Mouse (Mus musculus): ENCODE measurements around the gene Gripap1. TPM values are rescaled to one million over a fixed set of nuclear protein-coding genes. Genes with fewer than 3 reads are reported as not detected.
"Not testable (repeated sequence)": the region's sequence is repeated elsewhere in the genome, so short reads cannot be mapped to it uniquely, and the experiment has no call there.

Gripap1 gene
- polyA plus RNA-seq, 1 experiment from 2014 or later, result 27.7 TPM

DNA sequence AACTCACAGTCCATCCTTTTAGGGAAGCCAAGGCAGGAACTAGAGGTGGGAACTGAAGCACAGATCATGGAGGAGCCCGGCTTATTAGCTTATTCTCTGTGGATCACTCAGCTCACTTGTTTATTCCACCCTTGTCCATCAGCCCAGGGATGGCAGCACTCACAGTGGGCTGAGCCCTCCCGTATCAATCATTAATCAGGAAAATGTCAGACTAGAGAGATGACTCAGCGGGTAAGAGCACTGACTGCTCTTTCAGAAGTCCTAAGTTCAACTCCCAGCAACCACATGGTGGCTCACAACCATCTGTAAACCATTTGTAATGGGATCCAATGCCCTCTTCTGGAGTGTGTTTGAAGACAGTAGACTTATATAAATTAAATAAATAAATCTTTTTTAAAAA lies 7.8 kb downstream of the Gripap1 start:
- peak; percentile 81 for ATAC-seq (ENCODE audit: low read depth)
- 56% methylated on average over 3 of the region's 3 CpGs for WGBS (ENCODE audit: insufficient replicate concordance)

DNA sequence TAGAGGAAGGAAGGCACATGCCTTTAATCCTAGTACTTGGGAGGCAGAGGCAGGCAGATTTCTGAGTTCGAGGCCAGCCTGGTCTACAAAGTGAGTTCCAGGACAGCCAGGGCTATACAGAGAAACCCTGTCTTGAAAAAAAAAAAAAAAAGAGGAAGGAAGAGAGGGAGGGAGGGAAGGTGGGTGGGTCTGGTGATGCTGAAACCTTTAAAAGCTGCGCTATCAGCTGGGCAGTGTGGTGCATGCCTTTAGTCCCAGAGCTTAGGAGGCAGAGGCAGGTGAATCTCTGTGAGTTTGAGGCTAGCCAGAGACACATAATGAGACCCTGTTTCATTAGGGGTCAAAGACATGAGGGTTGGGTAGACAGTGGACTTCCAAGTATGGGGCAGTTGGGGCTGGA lies 12.6 kb downstream of the Gripap1 start:
- not testable (repeated sequence) for ATAC-seq (ENCODE audit: low read depth)

More for the DNA sequence above, 7.8 kb downstream of the Gripap1 start:
- Histone ChIP-seq H3K9me3 (replicated peaks; ENCODE audit: control insufficient read depth, low read length) (no peaks in the 10 kb centered on the region), H3K27ac (ENCODE audit: low read length) (no peak overlapping the region), H3K27me3 (ENCODE audit: control insufficient read depth, insufficient read depth, low read depth, low read length) (no peaks in the 10 kb centered on the region), H3K4me3 (ENCODE audit: low read depth, low read length) (no peak overlapping the region), H3K36me3 (ENCODE audit: control insufficient read depth, insufficient read depth) (peaks cover 11% of the 10 kb centered on the region), H3K9ac (ENCODE audit: low read depth, low read length) (no peak overlapping the region), H3K4me2 (ENCODE audit: low read depth, low read length) (no peak overlapping the region), H3K4me1 (ENCODE audit: control insufficient read depth, low read depth, low read length) (no peaks in the 10 kb centered on the region)

DNA sequence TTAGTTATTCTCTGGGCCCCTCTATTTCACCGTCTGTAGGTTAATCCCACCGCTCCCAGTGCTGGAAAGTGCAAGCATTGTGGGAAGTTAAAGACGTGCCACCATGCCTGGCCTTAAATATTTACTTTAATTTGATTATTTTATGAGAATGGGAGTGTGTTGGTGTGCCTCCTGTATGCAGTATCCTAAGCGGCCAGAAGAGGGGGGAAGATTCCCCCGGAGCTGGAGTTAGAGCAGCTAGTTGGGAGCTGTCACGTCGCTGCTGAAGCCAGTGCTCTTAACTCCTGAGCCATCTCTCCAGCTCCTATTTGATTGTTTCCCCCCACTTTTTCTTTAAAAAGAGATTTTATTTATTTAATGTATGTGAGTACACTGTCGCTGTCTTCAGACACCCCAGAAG lies 25.5 kb downstream of the Gripap1 start:
- not testable (repeated sequence) for H3K9ac ChIP-seq (ENCODE audit: low read depth, low read length); H3K9me3 ChIP-seq (replicated peaks; ENCODE audit: control insufficient read depth, low read length); ATAC-seq (ENCODE audit: low read depth); H3K27ac ChIP-seq (ENCODE audit: low read length); H3K36me3 ChIP-seq (ENCODE audit: control insufficient read depth, insufficient read depth); H3K27me3 ChIP-seq (ENCODE audit: control insufficient read depth, insufficient read depth, low read depth, low read length); H3K4me2 ChIP-seq (ENCODE audit: low read depth, low read length); H3K4me1 ChIP-seq (ENCODE audit: control insufficient read depth, low read depth, low read length); H3K4me3 ChIP-seq (ENCODE audit: low read depth, low read length)
- WGBS (ENCODE audit: insufficient replicate concordance), result 49% methylated on average over 8 of the region's 8 CpGs

More for the DNA sequence above, 12.6 kb downstream of the Gripap1 start:
- peaks cover 19% of the 10 kb centered on the region for H3K36me3 ChIP-seq (ENCODE audit: control insufficient read depth, insufficient read depth)
- not testable (repeated sequence) for H3K27ac ChIP-seq (ENCODE audit: low read length); H3K4me3 ChIP-seq (ENCODE audit: low read depth, low read length); H3K9me3 ChIP-seq (replicated peaks; ENCODE audit: control insufficient read depth, low read length); H3K4me2 ChIP-seq (ENCODE audit: low read depth, low read length); H3K4me1 ChIP-seq (ENCODE audit: control insufficient read depth, low read depth, low read length); H3K27me3 ChIP-seq (ENCODE audit: control insufficient read depth, insufficient read depth, low read depth, low read length); H3K9ac ChIP-seq (ENCODE audit: low read depth, low read length)
- 54% methylated on average over 2 of the region's 2 CpGs for WGBS (ENCODE audit: insufficient replicate concordance)

DNA sequence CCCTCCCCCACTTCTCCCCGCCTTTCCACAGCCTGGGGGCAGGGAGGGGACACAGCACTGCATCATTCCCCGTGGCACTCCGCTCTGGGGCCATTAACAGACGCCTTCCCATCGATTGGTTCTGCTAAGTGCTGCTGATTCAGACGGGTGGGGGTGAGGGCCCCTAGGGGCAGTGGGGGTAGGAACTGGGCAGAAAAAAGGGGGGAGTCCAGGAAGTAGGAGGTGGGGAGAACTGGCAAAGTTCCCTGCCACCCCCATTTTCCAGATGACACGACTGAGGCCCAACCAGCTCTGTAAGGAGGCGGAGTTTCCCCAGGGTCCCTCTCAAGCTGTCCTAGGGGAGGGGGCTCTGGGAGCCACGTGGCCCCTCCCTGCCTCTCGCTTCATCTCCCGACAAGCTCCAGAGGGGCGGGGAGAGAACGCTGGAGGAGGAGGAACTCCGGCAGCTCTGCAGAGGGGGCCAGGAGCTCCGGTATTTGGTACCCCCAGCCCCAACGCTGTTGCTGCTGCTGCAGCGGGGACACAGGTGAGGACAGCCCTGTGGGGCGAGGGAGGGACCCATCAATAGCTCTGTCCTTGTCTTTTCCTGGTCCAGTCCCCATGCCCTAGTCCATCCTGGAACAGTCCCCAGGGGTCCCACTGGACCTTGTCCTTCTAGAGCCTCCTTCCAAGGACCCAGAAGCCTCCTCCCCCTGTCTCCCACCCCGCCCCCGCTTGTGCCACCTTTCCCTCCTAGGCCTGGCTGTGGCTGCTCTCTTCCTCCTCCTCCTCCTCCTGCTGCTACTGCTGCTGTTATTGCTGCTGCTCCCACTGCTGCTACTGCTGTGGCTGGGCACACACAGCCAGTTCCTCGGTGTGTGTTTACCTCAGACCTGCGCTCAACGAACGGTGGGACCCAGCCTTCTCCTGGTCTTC lies 32.6 kb downstream of the Gripap1 start, which contains the start of gene Kcnd1:
Gene Kcnd1, plus strand, starts transcription at position 425 of the 915 bp plus-strand sequence.
- H3K4me2 ChIP-seq (ENCODE audit: low read depth, low read length), result peak within 1 kb of the TSS; percentile 44
- peak within 1 kb of the TSS; percentile 27; the same call in 1 of the 2 replicates for H3K4me3 ChIP-seq (ENCODE audit: low read depth, low read length)
- H3K9ac ChIP-seq (ENCODE audit: low read depth, low read length), result no peak within 1 kb of the TSS; the same call in 1 of the 2 replicates
- 14% methylated on average over 24 of the region's 24 CpGs for WGBS (ENCODE audit: insufficient replicate concordance)
- no peaks in the 10 kb centered on the region; the same call in 1 of the 2 replicates for H3K36me3 ChIP-seq (ENCODE audit: control insufficient read depth, insufficient read depth)
- H3K27ac ChIP-seq (ENCODE audit: low read length), result no peak within 1 kb of the TSS
- no peaks in the 10 kb centered on the region for H3K27me3 ChIP-seq (ENCODE audit: control insufficient read depth, insufficient read depth, low read depth, low read length)
- H3K9me3 ChIP-seq (replicated peaks; ENCODE audit: control insufficient read depth, low read length), result no peaks in the 10 kb centered on the region
- no peaks in the 10 kb centered on the region; the same call in 1 of the 2 replicates for H3K4me1 ChIP-seq (ENCODE audit: control insufficient read depth, low read depth, low read length)
- no peak for ATAC-seq (ENCODE audit: low read depth)

DNA sequence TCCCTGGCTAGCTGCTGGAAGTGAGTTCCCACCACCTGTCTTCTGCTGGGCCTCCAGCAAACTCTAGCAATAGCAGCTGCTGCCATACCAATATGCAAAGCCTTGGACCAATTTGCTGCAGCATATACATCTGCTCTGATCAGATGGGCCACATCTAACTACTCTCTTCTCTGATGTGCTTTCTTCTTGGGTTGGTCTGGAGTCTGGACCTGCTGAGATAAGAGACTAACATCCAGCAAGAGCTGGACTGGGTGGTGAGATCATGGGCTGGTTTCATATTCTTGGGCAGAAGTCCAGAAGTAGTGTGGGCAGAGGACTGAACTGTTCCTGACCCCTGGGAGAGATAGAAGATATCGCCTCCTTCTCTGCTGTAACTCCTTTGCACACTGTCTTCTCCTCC lies 47.6 kb downstream of the Gripap1 start:
- Histone ChIP-seq H3K9ac (ENCODE audit: low read depth, low read length) (peak overlapping the region; percentile 52), H3K27me3 (ENCODE audit: control insufficient read depth, insufficient read depth, low read depth, low read length) (no peaks in the 10 kb centered on the region), H3K4me2 (ENCODE audit: low read depth, low read length) (peak overlapping the region; percentile 55), H3K36me3 (ENCODE audit: control insufficient read depth, insufficient read depth) (no peaks in the 10 kb centered on the region), H3K9me3 (replicated peaks; ENCODE audit: control insufficient read depth, low read length) (no peaks in the 10 kb centered on the region), H3K4me3 (ENCODE audit: low read depth, low read length) (peak overlapping the region; percentile 13), H3K4me1 (ENCODE audit: control insufficient read depth, low read depth, low read length) (peaks cover 50% of the 10 kb centered on the region), H3K27ac (ENCODE audit: low read length) (peak overlapping the region; percentile 97)
- WGBS (ENCODE audit: insufficient replicate concordance), result 17% methylated on average over 1 of the region's 1 CpGs
- ATAC-seq (ENCODE audit: low read depth), result peak; percentile 54

DNA sequence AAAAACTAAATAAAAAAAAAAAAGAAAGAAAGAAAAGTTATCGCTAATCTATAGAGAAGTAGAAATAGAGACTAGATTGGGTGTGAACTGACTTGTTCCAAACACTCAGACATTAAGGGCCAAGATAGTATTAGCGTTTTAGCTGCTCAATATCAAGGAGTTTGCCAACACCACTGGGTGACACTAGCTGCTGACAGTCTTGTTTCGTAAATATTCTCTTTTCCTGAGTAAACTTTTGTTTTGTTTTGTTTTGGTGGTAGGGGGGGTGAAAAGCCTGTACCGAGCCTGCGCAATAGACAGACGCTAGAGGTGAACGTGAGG lies 51.2 kb downstream of the Gripap1 start:
- Histone ChIP-seq H3K36me3 (ENCODE audit: control insufficient read depth, insufficient read depth) (no peaks in the 10 kb centered on the region), H3K27ac (ENCODE audit: low read length) (peak overlapping the region; percentile 98), H3K4me2 (ENCODE audit: low read depth, low read length) (peak overlapping the region; percentile 60), H3K9me3 (replicated peaks; ENCODE audit: control insufficient read depth, low read length) (no peaks in the 10 kb centered on the region), H3K4me1 (ENCODE audit: control insufficient read depth, low read depth, low read length) (peaks cover 47% of the 10 kb centered on the region), H3K9ac (ENCODE audit: low read depth, low read length) (peak overlapping the region; percentile 36), H3K4me3 (ENCODE audit: low read depth, low read length) (peak overlapping the region; percentile 39), H3K27me3 (ENCODE audit: control insufficient read depth, insufficient read depth, low read depth, low read length) (no peaks in the 10 kb centered on the region)
- ATAC-seq (ENCODE audit: low read depth), result no peak
- WGBS (ENCODE audit: insufficient replicate concordance), result 22% methylated on average over 7 of the region's 7 CpGs

DNA sequence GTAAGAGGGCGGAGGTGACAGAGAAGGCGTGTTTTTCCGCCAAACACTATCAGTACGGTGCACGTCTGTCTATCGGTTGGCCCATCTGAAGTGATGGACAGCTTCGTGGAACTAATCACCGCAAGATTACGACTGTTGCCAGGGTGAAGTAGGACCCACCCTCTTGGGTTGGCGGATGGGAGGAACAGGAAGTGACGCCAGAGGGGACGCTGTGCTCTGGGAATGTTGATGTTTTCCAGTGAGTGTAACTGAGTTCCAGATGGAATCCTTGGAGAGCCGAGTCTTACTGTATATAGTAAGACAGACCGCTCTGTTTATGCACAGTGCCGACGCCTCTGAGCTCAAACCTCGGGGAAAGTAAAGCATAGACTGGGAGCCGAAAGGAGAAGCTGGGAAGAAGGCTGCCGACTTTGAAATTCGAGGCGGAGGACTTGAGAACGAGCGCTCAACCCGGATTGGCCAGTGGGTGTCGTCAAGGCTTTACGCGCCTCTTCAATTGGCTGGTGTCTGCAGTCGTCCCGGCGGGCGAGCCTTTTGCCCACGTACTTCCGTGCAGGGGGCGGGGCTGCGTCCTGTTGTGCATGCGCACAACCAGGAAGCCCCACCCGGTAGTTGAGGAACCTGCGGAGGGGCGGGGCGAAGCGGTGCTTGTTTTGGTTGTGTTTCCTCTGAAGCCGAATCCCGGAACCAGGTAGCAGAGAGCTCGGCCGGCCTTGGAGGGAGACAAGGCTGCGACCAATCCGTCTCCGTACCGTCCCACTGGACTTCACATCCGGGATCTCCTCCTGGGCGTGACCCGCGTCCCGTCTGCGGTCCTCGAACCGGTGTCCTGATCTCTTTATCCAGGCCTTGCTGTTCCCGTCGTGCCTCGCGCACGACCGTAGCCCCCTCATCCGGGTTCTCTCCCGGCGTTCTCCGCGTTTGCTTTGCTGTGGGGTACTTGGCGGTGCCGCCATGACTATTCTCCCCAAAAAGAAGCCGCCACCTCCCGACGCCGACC lies 51.9 kb downstream of the Gripap1 start, which contains the start of gene Otud5:
Gene Otud5, plus strand, starts transcription at position 202 of the 1,000 bp plus-strand sequence.
- Histone ChIP-seq H3K4me1 (ENCODE audit: control insufficient read depth, low read depth, low read length) (peaks cover 42% of the 10 kb centered on the region), H3K9me3 (replicated peaks; ENCODE audit: control insufficient read depth, low read length) (no peaks in the 10 kb centered on the region), H3K27me3 (ENCODE audit: control insufficient read depth, insufficient read depth, low read depth, low read length) (no peaks in the 10 kb centered on the region), H3K4me2 (ENCODE audit: low read depth, low read length) (peak within 1 kb of the TSS; percentile 61), H3K4me3 (ENCODE audit: low read depth, low read length) (peak within 1 kb of the TSS; percentile 84), H3K36me3 (ENCODE audit: control insufficient read depth, insufficient read depth) (no peaks in the 10 kb centered on the region), H3K27ac (ENCODE audit: low read length) (peak within 1 kb of the TSS; percentile 98), H3K9ac (ENCODE audit: low read depth, low read length) (peak within 1 kb of the TSS; percentile 90)
- ATAC-seq (ENCODE audit: low read depth), result peak; percentile 91
- WGBS (ENCODE audit: insufficient replicate concordance), result 14% methylated on average over 74 of the region's 74 CpGs

DNA sequence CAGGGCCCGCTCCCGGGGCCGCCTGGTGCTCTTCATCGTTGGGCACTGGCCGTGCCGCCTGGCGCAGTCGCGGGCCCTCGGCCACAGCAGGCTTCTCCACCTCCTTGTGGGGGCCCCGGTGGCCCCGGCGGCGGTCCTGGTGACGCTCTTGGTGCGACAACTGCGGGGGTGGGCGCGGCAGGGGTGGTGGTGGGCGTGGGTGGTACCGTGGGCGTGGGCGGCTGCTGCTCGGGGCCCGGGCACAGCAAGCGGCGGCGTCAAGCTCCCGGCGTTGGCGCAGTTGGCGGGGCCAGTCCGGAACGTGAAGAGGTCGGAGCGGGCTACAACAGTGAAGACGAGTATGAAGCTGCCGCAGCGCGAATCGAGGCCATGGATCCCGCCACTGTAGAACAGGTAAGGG lies 52.8 kb downstream of the Gripap1 start:
- Histone ChIP-seq H3K4me2 (ENCODE audit: low read depth, low read length) (peak overlapping the region; percentile 37), H3K9ac (ENCODE audit: low read depth, low read length) (peak overlapping the region; percentile 90), H3K4me1 (ENCODE audit: control insufficient read depth, low read depth, low read length) (peaks cover 34% of the 10 kb centered on the region), H3K36me3 (ENCODE audit: control insufficient read depth, insufficient read depth) (no peaks in the 10 kb centered on the region), H3K4me3 (ENCODE audit: low read depth, low read length) (peak overlapping the region; percentile 84), H3K9me3 (replicated peaks; ENCODE audit: control insufficient read depth, low read length) (no peaks in the 10 kb centered on the region), H3K27me3 (ENCODE audit: control insufficient read depth, insufficient read depth, low read depth, low read length) (no peaks in the 10 kb centered on the region), H3K27ac (ENCODE audit: low read length) (peak overlapping the region; percentile 98)
- 10% methylated on average over 40 of the region's 42 CpGs for WGBS (ENCODE audit: insufficient replicate concordance)
- peak; percentile 3 for ATAC-seq (ENCODE audit: low read depth)

All from liver, embryonic 16.5 days (tissue).